In genomic region chr16:5202681-5203080, GRCm38 (mm10) we compare ENCODE assay signal across 1 mouse cellular context.
TF ChIP-seq lines count a peak whose summit lies in the region.

No protein-coding gene starts in this region.

TF ChIP-seq in CH12.LX, 34 proteins besides CTCF, POLR2A, EP300 and RAD21 (continued from another document):
- TF ChIP-seq MYC (IDR thresholded peaks at IDR 0.05; ENCODE audit: low read depth, low read length) (peak; percentile 49; the same call in 1 of the 2 replicates), BHLHE40 (IDR thresholded peaks at IDR 0.05; ENCODE audit: low read depth, low read length) (0 out of 2 replicates have a peak, but pooled peaks have one; percentile 19), E2F4 (IDR thresholded peaks at IDR 0.05; ENCODE audit: insufficient replicate concordance, low read depth, low read length) (no peak), CHD1 (IDR thresholded peaks at IDR 0.05; ENCODE audit: low read depth, low read length) (0 out of 2 replicates have a peak, but pooled peaks have one; percentile 32), ELF1 (IDR thresholded peaks at IDR 0.05; ENCODE audit: low read depth, low read length) (peak; percentile 23; the same call in 1 of the 2 replicates), CHD2 (IDR thresholded peaks at IDR 0.05; ENCODE audit: low read length) (no peak), MAFK (IDR thresholded peaks at IDR 0.05; ENCODE audit: insufficient replicate concordance, low read length) (0 out of 2 replicates have a peak, but pooled peaks have one; percentile 22), NELFE (IDR thresholded peaks at IDR 0.05; ENCODE audit: low read depth, low read length) (peak; percentile 44; the same call in 1 of the 2 replicates), UBTF (IDR thresholded peaks at IDR 0.05; ENCODE audit: low read depth, low read length) (no peak), MAX (IDR thresholded peaks at IDR 0.05; ENCODE audit: low read length) (peak; percentile 24; the same call in 1 of the 2 replicates), SMC3 (IDR thresholded peaks at IDR 0.05; ENCODE audit: low read depth, low read length) (peak; percentile 85), MXI1 (IDR thresholded peaks at IDR 0.05; ENCODE audit: low read depth, low read length) (peak; percentile 73), ZKSCAN1 (IDR thresholded peaks at IDR 0.05; ENCODE audit: borderline replicate concordance, low read depth, low read length) (no peak), SIN3A (IDR thresholded peaks at IDR 0.05; ENCODE audit: low read length) (peak; percentile 98), ZC3H11A (IDR thresholded peaks at IDR 0.05; ENCODE audit: low read depth, low read length) (no peak; the same call in 1 of the 2 replicates), HCFC1 (IDR thresholded peaks at IDR 0.05; ENCODE audit: low read depth, low read length) (peak; percentile 22; the same call in 1 of the 2 replicates)
